Mouse (Mus musculus) spleen, adult 2 months (tissue): ENCODE results near the gene Card9.

Experiments
- CTCF ChIP-seq: fragments of 200-500 bp; IDR thresholded peaks from 2 replicates; pipeline ENCODE4 v1.5.1; 2011; ENCODE audit warnings: mild to moderate bottlenecking, inconsistent platforms; ENCODE audit not compliant: insufficient read depth, insufficient read length, insufficient replicate concordance; ENCODE audit errors: extremely low read depth
- POLR2A ChIP-seq: fragments of 200-500 bp; IDR thresholded peaks from 2 replicates; pipeline ENCODE4 v1.6.1; 2011; ENCODE audit warnings: low read depth, low read length, inconsistent platforms

DNA sequence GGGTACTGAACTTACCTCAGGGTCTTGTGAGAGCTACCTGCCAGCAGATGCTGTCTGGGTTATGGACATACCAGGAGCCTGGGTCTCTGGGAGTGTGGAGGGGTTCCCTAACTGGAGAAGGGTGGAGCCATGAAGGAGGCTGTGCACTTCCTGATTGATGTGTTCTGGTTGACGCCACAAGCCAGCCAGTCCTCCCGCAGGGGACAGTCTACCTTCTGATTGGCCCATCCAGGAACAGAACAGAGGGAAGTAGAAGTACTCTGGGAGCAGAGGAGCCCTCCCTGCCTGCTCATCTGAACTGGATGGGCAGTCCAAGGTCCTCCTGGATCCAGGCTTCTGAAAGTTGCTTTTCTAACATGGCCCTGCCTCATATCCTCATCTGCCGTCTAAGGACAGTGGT lies at the start of gene Card9:
- no peak for TF ChIP-seq POLR2A
- no peak for TF ChIP-seq CTCF
